Mouse (Mus musculus): ENCODE measurements at regions not wholly inside any gene's neighbourhood (a gene's known extent, or its start where the extent isn't known, plus 50 kb on each side); places are given as distances from the start of the nearest gene placed in this dataset.

DNA sequence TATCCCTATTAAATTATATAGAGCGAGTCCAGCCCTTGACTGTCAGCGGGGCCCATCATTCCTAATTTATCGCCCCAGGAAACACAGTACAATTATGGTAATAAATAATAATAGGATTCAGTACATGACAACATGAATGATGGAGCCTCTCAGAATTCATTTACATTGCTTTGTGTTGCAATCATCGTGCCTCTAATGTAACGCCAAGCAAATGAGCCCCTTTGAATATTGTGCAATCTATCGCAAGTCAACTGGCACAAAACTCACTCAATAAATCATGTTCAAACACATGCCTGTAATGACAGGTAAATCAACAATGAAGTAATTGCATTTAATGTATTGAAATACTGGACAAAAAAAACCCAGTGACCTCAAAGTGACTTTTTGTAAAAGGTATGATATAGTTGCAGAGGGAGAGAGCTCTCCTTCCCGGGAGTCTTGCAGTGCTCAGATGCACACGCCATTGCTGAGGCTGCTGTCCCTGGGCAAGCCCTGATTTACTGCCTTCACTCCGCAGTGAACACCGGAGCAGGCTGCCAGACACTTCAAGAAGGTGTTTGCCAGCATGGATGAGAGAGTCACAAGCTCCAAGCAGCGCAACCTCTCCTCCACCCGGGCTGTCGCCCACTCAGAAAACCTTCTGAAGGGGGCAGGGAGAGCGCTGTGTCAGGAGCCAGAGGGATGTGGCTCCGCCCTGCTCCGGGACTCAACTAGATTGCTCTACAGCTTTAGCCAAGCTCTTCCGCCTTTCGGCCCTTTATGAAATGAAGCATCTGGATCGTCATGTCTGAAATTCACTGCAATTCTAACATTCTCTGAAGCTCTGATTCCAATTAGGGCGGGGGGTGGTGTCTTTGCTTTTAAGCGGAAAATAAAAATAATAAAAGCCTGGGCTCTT is 232.6 kb downstream of the Gm45692 start:
- TF ChIP-seq USF1 (IDR thresholded peaks at IDR 0.05; ENCODE audit: low read depth) (no peak), MAX (IDR thresholded peaks at IDR 0.05) (no peak), CEBPB (IDR thresholded peaks at IDR 0.05; ENCODE audit: low read depth) (peak; percentile 43), CTCF (IDR thresholded peaks at IDR 0.05; ENCODE audit: control insufficient read depth, insufficient read depth, insufficient read length) (no peak), MYOG (IDR thresholded peaks at IDR 0.05; ENCODE audit: control insufficient read depth, extremely low read depth, insufficient read length) (no peak)

All from C2C12 (cell line).